Mouse (Mus musculus): ENCODE measurements around the gene Map2k6.

- TF ChIP-seq CTCF (IDR thresholded peaks at IDR 0.05; ENCODE audit: low read depth), result 0 out of 2 replicates have a peak, but pooled peaks have one; percentile 17
- TF ChIP-seq EP300 (IDR thresholded peaks at IDR 0.05; ENCODE audit: low read depth), result no peak
Observed at GRCm38 (mm10) chr11:110409131-110409530, 10.2 kb downstream of the Map2k6 start.

Measured in liver, postnatal 0 days (tissue).